Mouse (Mus musculus) right cerebral cortex, postnatal 14 days (tissue): ENCODE measurements around the gene Vma21-ps.
"Not testable (repeated sequence)": the region's sequence is repeated elsewhere in the genome, so short reads cannot be mapped to it uniquely, and the experiment has no call there.

Source experiments
- DNase-seq: peaks from one replicate; pipeline ENCODE4 v3.0.0; 2022

Vma21-ps gene

DNA sequence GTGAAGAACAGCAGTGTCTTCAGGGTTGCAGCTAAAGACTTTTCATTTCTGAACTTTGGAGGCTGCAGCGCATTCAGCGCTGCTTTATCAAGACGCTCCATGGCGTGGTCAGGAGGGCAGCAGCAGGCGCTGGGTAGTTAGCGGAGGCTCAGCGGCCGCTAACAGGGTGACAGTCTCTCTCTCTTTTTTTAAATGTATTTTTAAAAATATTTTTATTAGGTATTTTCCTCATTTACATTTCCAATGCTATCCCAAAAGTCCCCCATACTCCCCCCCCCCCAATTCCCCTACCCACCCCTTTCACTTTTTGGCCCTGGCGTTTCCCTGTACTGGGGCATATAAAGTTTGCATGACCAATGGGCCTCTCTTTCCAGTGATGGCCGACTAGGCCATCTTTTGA lies at the start of gene Vma21-ps:
Gene Vma21-ps, minus strand, starts transcription at position 101 of the 400 bp plus-strand sequence.
- DNase-seq, result not testable (repeated sequence)

DNA sequence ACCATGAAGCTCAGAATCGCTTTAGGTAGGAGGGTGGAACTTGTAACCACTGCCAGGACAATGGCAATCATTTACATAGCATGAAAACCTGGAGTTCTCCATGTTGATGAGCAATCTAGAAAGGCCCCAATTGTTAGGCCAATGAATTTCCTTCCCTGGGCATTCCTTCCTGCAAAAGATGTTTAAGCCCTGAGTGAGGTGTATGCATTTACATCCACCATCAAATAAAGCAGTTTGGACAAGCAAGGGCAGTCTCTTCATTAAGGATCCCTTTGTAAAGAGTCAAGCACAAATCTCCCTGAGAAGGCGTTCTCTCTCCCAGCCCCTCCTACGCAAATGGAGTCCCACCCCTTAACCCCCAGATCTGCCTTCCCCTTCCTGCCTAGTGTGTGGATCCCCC lies 46.0 kb upstream of the Vma21-ps start:
- DNase-seq, result no peak

DNA sequence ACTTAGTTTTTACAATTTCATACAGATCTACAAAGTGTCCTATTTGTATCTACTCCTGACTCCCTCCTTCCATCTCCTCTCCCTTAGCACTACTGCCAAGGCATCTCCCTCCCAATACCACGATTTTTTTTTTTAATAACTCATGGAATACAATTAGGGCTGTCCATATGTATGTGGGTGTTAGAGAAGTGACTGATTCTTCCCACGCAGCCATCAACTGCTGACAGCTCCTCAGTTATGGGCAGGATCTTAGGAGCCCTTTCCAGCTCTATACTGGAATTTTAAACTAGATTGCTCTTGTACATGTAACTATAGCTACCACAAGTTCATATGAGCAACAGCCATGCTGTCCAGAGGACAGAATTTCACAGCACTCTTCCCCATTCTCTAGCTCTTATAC lies 33.6 kb upstream of the Vma21-ps start:
- no peak for DNase-seq

DNA sequence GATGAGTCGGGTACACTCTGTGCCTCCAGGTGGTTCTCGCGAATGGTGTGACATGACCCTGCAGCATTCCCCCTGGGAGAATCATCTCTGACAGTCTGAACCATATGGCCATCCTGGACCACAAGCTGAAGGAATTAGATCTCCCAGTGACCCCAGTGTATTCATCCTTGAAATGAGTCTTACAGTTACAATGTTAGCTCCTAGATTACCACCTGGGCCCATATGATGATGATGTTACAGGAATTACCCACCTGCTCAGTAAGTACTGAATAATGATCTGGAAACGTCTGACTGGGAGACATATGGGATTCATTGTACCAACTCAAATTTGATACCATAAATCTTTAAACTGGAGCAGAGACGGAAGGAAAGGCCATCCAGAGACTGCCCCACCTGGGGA lies 29.4 kb upstream of the Vma21-ps start:
- DNase-seq, result no peak

DNA sequence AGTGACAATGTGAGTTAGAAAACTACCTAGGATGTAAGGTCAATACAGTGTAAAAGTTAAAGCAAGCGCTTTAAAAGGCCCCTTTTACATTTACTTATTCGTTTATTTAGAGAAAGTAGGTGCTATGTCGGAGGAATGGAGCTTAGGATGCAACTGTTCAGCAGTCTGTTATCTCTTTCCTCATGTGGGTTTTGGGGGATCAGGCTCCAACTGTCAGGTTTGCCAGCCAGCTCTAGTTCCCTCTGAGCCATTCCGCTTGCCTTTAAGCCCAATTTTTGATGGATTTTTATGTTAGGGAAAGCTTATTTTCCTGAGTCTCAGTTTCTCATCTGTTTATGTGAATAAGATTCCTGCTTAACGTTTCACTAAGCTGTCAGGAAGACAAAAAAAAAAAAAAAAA lies 22.3 kb upstream of the Vma21-ps start:
- no peak for DNase-seq

DNA sequence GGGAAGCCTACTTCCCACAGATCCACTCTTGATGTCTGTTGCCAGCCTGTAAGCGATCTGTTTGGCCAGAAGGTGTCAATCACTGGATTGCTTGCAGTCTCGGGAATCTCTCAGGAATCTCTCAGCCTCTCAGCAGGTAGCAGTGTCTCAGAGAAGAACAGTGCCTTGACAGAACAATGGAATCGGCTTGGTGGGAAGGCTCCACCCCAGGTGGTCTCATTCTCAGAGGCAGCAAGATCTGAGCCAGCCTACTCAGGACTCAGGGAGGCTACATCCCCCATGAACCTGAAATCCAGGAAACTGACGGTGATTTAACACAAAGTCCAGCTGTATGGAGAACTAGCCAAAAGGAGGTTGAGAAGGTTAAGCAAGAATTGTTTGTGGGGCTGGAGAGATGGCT lies 20.5 kb upstream of the Vma21-ps start:
- no peak for DNase-seq

DNA sequence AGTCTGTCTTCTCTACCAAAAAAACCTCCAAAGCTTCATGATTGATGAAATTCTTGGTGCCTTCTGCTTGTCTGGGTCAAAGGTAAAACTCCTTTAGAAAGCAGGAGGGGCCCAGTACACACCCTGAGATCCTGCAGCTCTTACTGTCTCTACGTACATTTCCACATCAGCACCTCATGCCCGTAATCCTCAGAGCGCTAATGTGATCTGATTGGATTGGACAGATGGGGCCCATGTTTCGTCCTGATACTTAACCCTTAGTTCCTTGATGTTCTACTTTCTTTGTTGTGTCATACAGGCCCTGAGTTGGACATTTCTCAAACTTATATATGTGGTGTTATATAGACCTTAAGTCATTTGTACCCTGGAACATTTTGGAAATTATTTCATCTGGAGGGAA lies 9.6 kb downstream of the Vma21-ps start:
- DNase-seq, result no peak

DNA sequence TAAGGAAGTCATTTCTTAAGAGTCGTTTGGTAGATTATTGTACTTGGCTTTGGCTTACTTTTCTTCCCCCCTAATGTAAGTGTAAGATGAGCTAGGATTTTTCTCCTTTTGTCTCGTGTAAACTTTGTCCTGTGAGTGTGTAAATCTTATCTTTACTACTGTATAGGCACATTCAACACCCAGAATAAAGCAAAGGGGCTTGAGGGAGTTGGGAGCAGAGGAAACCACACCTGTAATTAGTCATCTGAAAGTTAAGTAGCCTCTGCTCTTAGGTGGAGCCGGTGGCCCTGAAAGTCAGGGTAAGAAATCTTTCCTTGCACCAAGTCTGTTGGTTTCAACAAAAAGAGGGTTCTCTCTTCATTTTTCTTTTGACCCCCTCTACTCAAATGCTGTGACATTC lies 23.6 kb downstream of the Vma21-ps start:
- DNase-seq, result no peak

DNA sequence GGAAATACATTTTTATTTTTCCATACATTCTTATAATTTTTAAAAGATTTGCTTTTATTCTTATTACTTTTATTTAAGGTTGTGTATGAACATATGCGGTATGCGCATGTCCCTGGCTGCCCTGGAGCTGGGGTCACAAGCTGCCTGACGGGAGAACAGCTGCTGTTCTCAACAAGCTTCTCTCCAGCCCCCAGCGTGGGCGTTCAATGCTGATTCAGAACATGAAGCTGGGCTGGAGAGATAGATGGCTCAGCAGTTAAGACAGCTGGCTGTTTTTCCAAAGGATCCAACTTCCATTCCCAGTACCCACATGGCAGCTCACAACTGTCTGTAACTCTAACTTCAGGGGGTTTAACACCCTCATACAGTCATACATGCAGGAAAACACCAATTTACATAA lies 35.7 kb downstream of the Vma21-ps start:
- DNase-seq, result peak; percentile 62

DNA sequence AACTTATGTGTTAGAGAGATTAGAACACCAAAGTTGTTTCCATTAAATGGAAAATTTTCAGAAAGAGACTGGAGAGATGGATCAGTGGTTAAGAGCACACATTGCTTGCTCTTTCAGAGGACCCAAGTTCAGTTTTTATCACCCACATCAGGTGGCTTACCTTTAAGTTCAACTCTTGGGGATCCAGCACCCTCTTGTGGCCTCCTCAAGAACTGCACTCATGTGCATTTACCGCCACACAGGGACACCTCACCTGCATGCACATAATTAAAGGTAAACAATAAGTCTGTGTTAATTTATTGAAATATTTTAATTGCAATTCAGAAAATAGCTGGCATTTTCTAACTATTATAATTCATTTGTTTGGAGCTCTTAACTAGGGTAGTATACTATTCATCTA lies 37.3 kb downstream of the Vma21-ps start:
- no peak for DNase-seq
